Mouse (Mus musculus) forelimb bud, embryonic 11.5 days (tissue): ENCODE measurements around the gene 2510009E07Rik.

Source experiments
- DNase-seq: peaks from one replicate; pipeline ENCODE4 v3.0.0-alpha.2; 2012; ENCODE audit warnings: low read depth, low spot score

2510009E07Rik gene

DNA sequence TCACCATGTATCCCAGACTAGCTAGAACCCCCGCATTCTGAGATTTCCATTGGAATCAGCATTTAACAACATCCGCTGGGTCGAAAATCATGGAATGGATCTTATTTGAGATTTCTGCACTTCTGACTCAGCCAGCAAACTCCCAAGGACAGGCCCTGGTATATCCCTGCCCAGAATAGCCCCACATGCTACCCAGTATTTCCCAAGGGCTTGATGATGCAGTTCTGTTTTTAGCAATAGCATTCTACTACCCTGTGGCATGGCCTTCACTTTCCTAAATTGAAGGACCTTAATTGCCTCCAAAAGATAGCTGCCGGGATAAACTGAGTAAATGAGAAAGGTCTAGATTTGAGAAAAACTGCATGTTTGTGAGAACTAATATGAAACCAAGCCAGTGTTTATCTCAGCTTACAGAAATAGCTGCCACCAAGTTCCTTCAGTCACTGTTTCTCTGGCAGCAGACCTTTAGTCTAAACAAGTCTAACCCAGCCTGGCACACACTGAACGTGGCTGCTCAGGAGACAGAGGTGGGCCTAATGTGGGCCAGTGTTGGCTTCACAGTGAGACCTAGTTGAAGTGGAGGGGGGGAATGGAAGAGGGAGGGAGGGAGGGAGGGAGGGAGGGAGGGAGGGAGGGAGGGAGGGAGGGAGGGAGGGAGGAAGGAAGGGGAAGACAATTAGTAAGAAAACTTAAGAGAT lies 58.2 kb downstream of the 2510009E07Rik start:
- no peak for DNase-seq

DNA sequence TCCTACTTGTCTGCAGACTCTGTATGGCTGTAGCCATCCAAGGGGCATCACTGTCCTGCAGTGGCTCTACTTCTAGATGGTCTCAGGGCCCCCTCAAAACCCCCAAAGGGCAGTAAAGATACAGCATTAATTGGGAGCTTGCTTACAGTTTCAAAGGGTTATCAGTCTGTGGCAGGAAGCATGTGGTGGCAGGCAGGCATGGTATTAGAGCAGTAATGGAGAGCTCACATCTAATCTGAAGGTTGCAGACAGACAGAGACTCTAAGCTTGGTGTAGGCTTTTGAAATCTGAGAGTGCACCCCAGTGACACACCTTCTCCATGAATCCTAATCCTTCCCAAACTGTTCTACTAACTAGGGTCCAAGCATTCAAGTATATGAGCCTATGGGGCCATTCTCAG lies 60.0 kb downstream of the 2510009E07Rik start:
- no peak for DNase-seq

DNA sequence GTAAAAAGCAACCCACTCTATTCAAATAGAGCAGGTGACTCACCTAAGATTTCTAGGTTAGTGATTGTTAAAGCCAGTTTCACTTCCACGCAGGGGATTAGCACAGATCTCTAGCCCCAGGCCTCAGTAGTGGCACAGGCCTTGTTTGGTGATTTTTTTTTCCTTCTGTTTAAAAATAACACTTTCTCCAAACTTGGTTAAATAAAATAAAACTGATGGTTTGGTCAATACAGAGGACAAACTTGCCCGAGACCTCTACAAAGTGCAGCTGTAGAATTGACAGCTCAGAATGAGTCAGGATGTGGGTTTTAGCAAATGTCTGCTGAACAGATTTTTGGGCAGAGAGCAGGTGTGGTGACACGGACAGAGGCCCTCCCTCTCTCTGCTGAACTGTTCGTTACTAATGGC lies 62.6 kb downstream of the 2510009E07Rik start:
- no peak for DNase-seq

DNA sequence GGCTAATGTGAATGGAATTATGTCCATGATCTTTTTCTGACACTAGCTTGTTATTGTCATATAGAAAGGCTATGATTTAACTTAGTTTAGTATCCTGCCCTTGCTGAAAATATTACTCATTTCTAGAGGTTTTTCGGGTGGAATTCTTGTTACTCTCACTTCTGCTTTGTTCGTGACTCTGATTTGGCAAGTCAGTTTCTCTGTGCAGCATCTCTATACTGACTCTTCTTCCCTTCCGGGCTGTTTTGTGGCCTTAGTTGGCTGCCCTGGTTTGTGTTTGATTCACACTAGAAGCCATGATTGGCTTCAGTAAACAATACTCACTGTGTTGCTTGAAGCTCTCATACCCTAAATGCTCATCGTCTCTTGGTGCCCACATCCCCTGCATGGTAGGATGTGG lies 63.9 kb downstream of the 2510009E07Rik start:
- no peak for DNase-seq

DNA sequence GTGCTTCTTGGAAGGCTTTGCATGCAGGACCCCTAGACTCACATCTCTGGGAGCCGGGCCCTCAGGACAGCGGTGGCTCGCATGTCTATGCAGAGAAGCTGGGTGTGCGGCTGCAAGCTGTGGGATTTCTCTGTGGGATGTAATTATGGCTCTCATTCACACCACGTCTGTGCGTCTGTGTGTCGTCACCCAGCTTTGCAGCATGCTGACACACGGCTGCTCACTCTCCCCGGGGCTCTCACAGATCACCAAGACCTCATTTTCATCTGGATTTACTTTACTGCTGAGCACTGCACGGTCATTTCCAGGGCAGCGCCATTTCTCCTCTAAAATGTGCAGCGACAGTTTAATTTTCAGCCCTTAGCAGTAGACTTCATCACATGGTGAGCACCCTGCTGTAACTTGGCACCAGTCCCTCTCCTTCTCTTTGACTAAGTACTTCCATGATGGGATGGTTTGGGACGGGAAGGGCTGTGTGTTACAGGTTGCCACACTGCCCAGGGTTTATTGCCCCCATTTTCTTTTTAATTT lies 66.3 kb downstream of the 2510009E07Rik start:
- peak; percentile 35 for DNase-seq

DNA sequence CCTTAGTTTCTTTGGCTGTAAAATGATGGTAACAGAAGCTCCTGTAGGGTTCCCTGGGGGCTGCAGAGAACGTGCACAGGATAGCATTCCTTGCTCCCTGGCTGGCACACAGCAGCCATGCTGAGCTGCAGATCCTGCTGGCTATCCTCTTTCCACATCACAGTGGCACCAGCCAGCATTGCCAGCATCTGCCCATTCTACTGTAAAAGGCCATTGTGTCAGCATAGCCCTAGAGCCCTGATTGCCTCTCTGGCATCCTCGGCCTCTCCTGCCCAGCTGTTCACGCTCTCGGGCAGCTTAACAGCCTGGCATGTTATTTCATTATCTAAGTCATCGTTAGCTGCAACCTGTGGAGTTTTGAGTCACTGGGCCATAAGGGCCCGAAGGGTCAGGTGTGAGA lies 67.2 kb downstream of the 2510009E07Rik start:
- DNase-seq = no peak

DNA sequence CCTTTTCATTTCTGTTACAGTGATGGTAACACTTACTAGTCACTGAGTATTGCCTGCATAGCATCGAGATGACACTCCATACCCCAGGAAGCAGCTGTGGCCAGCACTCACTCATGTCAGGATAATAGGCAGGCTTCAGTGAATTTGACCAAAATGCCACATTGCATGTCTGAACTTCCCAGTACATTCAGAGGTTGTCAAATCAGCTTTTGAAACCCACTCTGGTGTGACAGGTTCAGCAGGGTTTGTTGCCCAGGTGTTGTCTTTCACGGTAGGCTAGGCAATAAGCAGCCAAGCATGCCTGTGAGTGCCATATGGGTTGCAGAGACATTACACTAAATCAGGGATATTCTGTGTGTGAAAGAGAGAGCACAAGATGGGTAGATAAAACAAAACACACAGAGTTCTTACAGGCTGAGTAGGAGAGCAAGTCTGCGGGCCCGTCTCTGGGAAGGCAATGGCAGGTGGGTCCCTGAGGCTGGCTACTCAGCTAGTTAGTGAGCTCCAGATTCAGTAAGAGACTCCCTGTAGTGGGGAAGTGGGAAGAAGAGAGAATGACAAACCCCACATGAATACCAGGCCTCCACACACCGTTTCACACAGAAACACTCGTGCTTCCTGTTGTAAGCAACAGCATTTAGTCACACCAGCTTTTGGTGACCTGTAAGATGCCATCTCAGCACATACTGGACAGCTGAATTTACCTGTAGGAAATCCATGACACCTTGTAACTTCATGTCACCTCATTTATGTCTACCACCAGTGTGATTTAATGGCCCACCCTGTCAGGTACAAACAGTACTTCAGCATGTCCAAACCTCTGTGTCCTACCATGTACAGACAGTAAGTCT lies 68.5 kb downstream of the 2510009E07Rik start:
- no peak for DNase-seq

DNA sequence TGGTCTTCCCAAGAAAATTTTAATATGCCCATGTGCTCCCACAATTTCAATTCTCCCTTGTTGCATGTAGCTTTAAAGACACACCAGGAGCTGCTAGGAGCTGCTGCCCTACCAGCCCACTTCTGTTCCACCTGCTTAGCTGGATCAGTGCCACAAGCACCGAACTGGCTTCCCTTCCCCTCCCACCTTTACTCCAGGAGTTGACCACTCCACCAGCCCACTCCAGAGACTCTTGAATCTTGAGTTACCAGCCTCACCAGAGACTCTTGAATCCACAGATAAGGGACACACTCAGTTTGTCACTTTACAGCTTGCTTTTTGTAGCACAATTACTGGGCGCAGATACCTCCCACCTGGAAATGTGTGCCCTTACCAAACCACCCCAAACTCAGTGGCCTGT lies 73.8 kb downstream of the 2510009E07Rik start:
- DNase-seq = no peak

DNA sequence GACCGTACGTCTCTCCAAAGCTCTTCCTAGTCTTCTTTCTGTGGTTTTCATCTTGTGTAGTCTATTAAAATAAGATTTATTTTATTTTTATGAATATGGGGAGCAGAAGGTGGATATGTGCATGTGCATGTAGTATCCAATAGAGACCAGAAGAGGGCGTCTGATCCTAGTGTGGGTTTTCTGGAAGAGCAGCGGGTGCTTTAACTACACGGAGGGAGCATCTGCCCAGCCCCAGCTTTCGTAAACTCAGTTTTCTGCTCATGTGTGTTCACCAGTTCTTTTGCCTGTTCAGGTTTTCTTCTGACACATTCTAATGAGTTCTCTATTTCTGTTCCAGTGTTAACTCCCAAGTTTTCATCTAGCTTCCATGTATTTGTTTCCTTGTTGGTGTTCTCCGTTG lies 78.7 kb downstream of the 2510009E07Rik start:
- DNase-seq = peak; percentile 28

DNA sequence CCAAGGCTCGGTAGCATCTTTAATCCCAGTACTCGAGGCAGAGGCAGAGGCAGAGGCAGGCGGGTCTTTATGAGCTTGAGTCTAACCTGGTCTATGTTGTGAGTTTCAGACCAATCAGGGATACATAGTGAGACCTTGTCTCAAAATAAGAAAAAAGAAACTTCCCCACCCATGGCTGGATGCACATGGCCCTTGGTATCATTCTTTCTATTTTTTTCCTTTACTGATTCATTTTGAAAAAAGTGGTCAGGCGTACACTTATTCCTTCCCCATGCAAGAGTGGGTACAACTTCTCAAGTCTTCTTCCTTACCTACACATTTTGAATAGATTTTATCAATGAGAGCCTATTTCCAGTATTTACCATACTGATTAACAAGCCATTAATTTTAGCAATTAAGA lies 84.0 kb downstream of the 2510009E07Rik start:
- no peak for DNase-seq

DNA sequence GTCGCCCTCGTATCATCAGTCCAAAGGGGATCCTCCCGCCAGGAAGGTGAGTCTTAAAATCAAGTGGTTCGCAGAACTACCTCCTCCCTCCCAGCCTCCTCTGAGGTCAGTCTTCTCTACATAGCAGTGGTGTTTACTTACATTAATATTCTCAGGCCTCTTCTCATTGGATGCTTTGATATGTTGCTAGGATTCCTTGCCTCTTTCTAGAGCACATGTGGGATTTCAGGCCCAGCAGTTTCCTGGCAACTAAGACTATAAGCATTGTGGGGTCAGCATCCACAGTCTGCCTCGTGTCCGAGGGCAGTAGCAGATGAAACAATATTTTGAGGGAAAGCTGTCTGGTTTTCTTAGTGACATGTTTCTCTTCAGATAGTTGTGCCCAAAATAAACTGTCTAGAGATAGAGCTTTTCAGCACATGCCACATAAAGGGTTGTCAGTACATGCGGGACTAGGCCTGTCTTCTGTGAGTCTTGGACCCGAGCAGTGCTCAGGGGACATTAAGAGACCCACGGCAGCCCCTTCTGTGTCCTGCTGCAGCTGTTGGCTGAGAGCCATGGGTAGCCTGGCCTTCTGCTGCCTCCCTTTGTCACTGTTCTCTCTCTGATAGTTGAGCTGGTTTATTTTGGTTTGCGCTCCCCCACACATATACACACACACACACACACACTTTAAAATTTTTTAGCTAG lies 86.1 kb downstream of the 2510009E07Rik start:
- no peak for DNase-seq

DNA sequence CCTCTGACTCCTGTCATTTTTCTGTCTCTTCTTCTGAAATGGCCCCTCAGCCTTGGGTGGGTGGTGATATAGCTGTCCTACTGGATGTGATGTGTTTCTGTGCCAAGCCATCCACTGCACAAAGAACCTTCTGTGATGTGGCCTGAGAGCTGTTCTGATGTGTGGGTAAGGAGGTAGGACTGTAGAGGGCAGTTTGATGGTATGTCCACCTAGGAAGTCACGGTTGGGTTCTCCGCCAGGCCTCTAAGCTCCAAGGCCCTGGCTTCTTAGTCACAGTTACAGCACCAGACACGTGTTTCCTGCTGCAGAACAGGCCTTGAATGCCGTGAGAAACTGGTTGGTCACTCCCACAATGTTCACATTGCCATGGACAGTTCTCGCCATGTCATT lies 86.8 kb downstream of the 2510009E07Rik start:
- DNase-seq = no peak

DNA sequence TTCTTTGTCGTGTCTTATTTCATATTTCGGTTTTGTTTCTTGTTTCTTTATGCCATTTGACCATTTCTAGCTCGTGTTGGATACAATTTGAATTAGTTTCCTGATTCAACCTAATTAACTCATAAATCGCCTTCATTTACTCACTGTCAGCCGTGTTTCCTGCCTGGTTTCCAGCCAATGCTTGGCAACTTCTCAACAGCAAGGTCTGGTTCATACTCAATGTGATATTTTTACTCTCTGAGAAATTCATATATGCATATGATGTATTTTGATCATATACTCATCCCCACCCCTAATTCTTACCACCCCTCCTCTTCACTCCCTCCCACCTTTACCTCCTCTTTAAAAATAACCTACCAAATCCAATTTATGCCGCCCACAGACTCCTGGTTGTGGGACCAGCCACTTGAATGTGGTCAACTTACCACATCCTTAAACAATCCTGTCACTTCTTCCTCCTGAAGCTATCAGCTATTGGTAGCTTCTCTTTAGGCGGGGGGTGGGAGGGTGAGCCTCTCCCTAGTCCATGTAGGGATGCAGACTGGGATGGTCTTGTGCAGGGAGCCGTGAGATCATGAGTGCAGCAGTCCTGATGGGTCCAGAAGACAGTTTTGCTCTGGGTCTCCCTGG lies 87.3 kb downstream of the 2510009E07Rik start:
- no peak for DNase-seq

DNA sequence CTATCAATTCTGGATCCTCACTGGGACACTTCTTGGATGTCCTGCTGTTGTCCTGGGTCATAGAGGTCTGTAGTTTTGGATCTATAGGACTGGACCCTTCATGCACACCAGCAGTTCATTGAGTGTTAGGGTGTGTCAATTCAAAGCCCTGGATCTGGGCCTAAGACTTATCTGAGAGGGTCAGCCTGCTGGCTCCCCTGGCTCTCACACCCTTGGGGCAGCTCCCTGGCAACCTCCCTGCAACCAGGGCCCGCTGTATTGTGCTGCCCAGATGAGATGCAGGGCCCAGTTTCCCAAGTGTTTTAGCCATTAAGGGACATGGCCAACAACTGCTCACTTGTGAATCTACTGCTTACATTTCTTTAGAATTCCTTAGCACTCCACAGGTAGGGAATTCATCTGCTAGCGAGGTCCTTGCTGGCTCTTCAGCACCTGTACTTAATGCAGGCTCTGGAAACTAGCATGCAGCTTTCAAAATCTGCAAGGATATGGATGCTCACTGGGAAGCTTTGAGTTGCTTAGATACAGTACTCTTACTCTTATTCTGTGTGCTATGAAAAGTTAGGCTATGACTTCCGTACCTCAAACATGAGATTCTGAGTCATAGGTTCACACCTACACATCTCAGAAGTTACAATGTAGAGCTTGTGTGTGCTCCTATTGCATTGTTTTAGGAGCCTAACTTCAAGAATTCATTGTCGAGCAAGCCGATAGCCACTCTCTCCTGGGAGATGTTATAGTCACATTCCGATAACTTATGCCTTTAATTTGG lies 88.0 kb downstream of the 2510009E07Rik start:
- no peak for DNase-seq

DNA sequence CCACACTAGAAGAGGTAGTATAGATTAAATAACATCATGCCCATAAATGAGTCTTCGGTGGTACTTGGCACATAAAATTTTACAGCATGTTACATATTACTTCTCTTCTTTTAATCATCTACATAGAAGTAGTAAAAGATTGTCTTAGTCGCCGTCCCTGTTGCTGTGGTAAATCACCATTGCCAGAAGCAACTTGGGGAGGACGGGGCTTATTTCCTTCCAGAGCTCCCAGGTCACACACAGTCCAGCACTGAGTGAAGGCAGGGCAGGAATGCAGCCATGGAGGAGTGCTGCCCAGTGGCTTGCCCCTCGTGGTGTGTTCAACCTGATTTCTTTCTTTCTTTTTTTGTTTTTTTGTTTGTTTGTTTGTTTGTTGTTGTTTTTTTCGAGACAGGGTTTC lies 90.1 kb downstream of the 2510009E07Rik start:
- DNase-seq = no peak
